Mouse (Mus musculus) heart, embryonic 13.5 days (tissue): ENCODE results near the gene Oscp1. TPM values are rescaled to one million over a fixed set of nuclear protein-coding genes. Genes with fewer than 3 reads are reported as not detected.
A peak's percentile ranks its signal among the peaks of the same experiment; 100 is the strongest.

Experiments
- ATAC-seq: fragments of 200-750 bp; cut with Nextera tagmentation; 2 replicates; pipeline ENCODE4 v1.8.0; 2017; ENCODE audit warnings: moderate TSS enrichment; ENCODE audit not compliant: insufficient number of reproducible peaks, low FRiP score, low TSS enrichment; ENCODE audit errors: extremely low read depth
- H3K27ac ChIP-seq: fragments of 300-500 bp; sonication (generic); replicated peaks from 2 replicates; pipeline ENCODE4 v1.5.1; 2015; ENCODE audit warnings: moderate library complexity, mild to moderate bottlenecking, inconsistent platforms
- H3K27me3 ChIP-seq: fragments of 300-500 bp; sonication (generic); replicated peaks from 2 replicates; pipeline ENCODE4 v1.6.1; 2015; ENCODE audit warnings: mild to moderate bottlenecking, inconsistent platforms
- H3K36me3 ChIP-seq: fragments of 300-500 bp; sonication (generic); 2 replicates; pipeline ENCODE4 v1.6.1; 2015; ENCODE audit warnings: mild to moderate bottlenecking, inconsistent platforms
- H3K4me1 ChIP-seq: fragments of 300-500 bp; sonication (generic); 2 replicates; pipeline ENCODE4 v1.6.1; 2015; ENCODE audit warnings: inconsistent platforms
- H3K4me2 ChIP-seq: fragments of 300-500 bp; sonication (generic); 2 replicates; pipeline ENCODE4 v1.6.1; 2015; ENCODE audit warnings: inconsistent platforms, mild to moderate bottlenecking, moderate library complexity
- H3K4me3 ChIP-seq: fragments of 300-500 bp; sonication (generic); 2 replicates; pipeline ENCODE4 v1.5.1; 2015; ENCODE audit warnings: moderate library complexity, mild to moderate bottlenecking, inconsistent platforms
- H3K9ac ChIP-seq: fragments of 300-500 bp; sonication (generic); 2 replicates; pipeline ENCODE4 v1.6.1; 2015; ENCODE audit warnings: inconsistent platforms, mild to moderate bottlenecking, moderate library complexity
- H3K9me3 ChIP-seq: fragments of 300-500 bp; sonication (generic); 2 replicates; pipeline ENCODE4 v1.6.1; 2016; ENCODE audit warnings: inconsistent platforms
- WGBS: fragments of 180-500 bp; shearing (Covaris S2); methylation state at CpG from one replicate; pipeline ENCODE4 v1.1.7; 2015; ENCODE audit warnings: mixed read lengths; 5-methylcytosine and 5-hydroxymethylcytosine counted together
- polyA plus RNA-seq: library from polyadenylated mRNA; unstranded; fragments of >200 nt; fragmentation: Nextera tagmentation; extraction: Ambion mirVana; gene quantifications from 2 replicates; pipeline ENCODE4 v1.2.1, GENCODE M21; 2015

Oscp1 gene
- 6.4 and 7.7 TPM in 2 replicates for polyA plus RNA-seq

DNA sequence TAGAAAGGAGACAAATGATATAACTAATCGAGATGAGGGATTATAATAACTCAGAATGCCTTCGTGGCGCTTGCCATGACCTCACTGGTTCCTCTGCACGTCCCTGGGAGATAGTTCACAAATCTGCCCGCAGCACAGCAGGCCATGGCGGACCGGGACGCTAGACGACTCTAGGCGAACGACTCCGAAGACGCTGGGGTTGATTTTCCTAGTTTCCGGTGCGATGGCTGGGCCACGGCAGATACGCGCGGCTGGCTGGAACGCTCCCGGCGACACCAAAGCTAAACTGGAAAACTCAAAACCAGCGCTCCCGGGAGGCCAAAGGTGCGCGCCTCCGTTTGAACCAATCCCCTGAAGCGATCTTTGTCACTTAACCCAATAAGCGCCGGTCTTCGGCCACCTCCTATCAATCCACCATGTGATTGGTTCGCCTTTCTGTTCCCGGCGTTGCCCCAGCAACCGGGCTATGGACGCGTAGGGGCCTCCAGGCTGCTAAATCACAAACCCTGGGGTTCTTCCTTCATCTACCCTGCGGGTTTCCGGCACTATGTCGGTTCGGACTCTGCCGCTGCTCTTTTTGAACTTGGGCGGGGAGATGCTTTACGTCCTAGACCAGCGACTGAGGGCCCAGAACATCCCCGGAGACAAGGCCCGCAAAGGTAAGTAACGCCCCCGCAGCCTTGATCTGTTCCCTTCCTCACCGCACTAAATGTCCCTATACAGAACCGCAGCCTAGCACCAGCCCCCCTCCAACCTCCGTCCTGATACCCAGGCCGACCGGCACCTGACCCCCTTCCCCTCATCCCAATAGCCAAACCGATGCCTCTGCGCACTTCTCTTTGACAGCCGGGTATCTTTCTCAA lies at the start of gene Oscp1:
Gene Oscp1 (plus strand): TSS at position 432 of the 863 bp plus-strand sequence.
- Histone ChIP-seq H3K4me1 (peaks cover 14% of the 10 kb centered on the region), H3K4me3 (peak within 1 kb of the TSS; percentile 72), H3K4me2 (peak within 1 kb of the TSS; percentile 95), H3K36me3 (peaks cover 32% of the 10 kb centered on the region), H3K27me3 (no peaks in the 10 kb centered on the region), H3K9ac (peak within 1 kb of the TSS; percentile 80), H3K27ac (no peak within 1 kb of the TSS; the same call in 1 of the 2 replicates), H3K9me3 (no peaks in the 10 kb centered on the region)
- peak; percentile 92 for ATAC-seq
- under 1% methylated on average over 57 of the region's 57 CpGs for WGBS

DNA sequence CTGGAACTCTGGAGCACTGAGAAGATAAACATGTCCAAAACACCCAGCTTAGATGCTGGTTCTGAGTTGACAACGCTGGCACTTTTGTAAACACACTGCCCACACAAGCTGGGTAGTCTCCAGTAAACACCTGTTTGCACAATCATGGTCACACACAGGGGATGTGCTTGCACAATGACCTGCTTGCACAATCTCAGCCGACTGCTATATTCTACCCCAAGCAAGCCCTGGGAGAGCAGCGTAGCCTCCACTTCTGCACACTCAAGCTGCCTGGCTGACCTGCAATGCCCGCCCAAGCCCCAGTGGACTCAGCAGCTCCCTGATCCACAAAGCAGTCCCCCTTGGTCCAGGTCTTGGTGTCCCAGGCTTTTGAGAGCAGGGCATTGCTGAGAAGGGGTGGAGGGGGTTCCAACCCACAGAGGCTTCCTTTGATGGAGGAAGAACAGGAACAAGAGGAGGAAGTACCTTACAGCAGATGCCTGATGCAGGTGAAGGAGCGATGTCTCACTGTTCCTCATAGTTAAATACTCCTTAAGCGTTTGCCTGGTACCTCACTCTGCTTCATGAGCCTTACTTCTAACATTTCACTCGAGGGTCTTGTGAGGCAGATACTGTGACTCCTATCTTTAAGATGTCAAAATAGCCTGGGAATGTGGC lies 40.6 kb upstream of the Oscp1 start:
- H3K27ac ChIP-seq = no peak overlapping the region
- 66% methylated on average over 7 of the region's 7 CpGs for WGBS
- no peak overlapping the region for H3K9ac ChIP-seq
- no peak for ATAC-seq
- H3K27me3 ChIP-seq = 0 out of 2 replicates have a peak, but pooled peaks cover 16% of the 10 kb centered on the region
- no peaks in the 10 kb centered on the region for H3K4me1 ChIP-seq
- H3K4me2 ChIP-seq = no peak overlapping the region
- H3K36me3 ChIP-seq = no peaks in the 10 kb centered on the region
- no peak overlapping the region for H3K4me3 ChIP-seq
- H3K9me3 ChIP-seq = no peaks in the 10 kb centered on the region

DNA sequence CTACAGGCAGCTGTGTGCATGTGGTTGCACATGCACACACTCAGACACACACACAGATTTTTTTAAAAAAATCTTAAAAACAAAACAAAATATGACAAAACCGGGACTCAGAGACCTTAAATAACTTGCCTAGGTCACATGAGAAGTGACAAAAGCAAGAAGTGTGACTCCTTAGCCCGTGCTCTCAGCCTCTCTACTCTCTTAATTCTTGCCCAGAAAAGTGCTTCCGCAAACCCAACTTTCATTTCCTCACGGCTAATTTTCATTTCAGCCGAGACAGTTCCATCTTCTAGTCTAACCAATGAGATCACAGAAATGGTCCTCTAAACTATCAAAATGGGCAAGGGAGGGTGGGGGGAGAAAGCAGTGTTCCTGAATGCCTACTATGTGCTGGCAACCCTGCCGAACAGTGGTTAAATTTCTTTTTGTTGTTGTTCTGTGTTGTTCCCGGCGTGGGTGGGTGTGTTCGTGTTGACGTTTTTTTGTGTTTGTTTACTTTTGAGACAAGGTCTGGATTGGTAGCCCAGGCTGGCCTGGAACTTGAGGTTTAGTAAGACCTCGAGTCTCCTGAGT lies 39.3 kb upstream of the Oscp1 start:
- no peak for ATAC-seq
- Histone ChIP-seq H3K9me3 (no peaks in the 10 kb centered on the region), H3K4me3 (no peak overlapping the region), H3K9ac (no peak overlapping the region), H3K27ac (no peak overlapping the region), H3K36me3 (no peaks in the 10 kb centered on the region), H3K4me1 (no peaks in the 10 kb centered on the region), H3K4me2 (no peak overlapping the region), H3K27me3 (0 out of 2 replicates have a peak, but pooled peaks cover 16% of the 10 kb centered on the region)
- 69% methylated on average over 11 of the region's 11 CpGs for WGBS

DNA sequence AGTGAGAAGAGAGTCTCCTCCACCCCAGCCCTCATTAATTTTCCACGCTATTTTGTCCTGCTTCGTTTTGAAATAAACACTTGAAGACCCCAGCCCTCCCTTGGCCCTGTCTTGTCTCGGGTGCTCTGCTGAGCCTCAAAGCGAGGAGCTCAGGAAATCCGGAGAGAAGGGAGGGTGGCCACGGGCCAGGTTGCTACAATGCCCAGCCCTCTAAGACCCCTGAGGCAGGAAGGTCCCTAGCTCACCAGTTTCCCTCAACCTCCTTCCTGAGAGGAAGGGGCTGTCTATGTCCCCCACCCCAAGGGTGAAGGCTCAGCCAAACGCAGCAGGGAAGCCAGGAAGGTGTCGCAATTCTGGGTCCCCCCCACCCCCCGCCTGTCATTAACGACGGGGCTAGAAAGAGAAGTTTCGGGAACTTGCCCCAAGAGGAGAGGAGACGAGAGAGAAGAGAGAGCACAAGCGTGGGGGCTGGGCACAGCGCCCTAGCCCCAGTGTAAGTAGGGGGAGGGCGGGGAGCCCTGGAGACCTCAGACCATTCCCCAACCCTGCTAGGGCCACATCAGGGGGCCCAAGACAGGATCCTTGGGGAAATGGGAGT lies 34.0 kb upstream of the Oscp1 start, which contains the start of gene Csf3r:
Gene Csf3r (plus strand): TSS at position 248 of the 598 bp plus-strand sequence.
- Histone ChIP-seq H3K27me3 (0 out of 2 replicates have a peak, but pooled peaks cover 3% of the 10 kb centered on the region), H3K27ac (no peak within 1 kb of the TSS), H3K4me2 (no peak within 1 kb of the TSS), H3K9ac (no peak within 1 kb of the TSS), H3K4me1 (no peaks in the 10 kb centered on the region), H3K9me3 (no peaks in the 10 kb centered on the region), H3K36me3 (no peaks in the 10 kb centered on the region), H3K4me3 (no peak within 1 kb of the TSS)
- 30% methylated on average over 16 of the region's 16 CpGs for WGBS
- no peak for ATAC-seq

DNA sequence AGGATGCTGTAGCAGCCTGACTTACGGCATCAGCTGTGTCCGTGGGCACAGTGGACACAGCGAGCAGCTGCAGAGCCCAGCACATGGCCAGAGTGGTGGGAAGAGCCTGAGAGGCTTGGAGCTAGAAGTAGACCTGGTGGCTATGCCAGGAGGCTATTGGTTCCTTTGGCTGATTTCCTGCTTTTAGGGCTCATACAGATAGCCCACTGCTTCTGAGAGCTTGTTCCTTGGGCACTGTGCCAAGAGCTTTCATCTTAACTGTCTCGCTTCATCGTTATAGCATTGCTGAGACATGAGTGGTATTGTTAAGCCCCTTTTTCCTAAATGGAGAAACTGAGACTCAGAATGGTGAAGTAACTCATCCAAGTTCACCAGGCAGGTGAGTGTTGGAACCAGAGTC lies 32.6 kb upstream of the Oscp1 start:
- ATAC-seq = no peak

DNA sequence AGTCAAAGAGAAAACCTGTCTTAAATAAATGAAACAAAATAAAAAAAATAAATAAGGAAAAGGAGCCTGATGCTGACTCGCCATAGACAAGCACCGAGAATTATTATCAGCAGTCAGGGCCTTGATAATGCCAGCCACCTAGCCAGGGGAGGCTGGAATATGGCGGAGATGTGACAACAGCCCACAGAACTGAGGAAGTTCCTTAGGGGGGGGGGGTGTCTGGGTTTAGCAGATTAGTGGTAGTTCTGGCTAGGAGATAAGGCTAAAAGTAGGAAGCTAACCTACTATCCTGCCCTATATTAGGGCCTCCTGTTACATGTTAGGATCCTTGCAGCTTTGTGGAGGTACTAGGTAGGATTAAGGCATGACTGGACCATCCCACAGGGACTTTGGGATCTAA lies 30.4 kb upstream of the Oscp1 start:
- Histone ChIP-seq H3K9ac (no peak overlapping the region), H3K4me2 (no peak overlapping the region), H3K9me3 (no peaks in the 10 kb centered on the region), H3K4me3 (no peak overlapping the region), H3K27ac (no peak overlapping the region), H3K27me3 (peaks cover 7% of the 10 kb centered on the region), H3K4me1 (no peaks in the 10 kb centered on the region), H3K36me3 (no peaks in the 10 kb centered on the region)
- no peak for ATAC-seq
- WGBS = 41% methylated on average over 3 of the region's 3 CpGs

More for the DNA sequence above, 32.6 kb upstream of the Oscp1 start:
- Histone ChIP-seq H3K9me3 (no peaks in the 10 kb centered on the region), H3K4me1 (no peaks in the 10 kb centered on the region), H3K27me3 (peaks cover 6% of the 10 kb centered on the region), H3K36me3 (no peaks in the 10 kb centered on the region), H3K4me2 (no peak overlapping the region), H3K9ac (no peak overlapping the region), H3K27ac (no peak overlapping the region), H3K4me3 (no peak overlapping the region)
- WGBS = 70% methylated on average over 5 of the region's 5 CpGs

DNA sequence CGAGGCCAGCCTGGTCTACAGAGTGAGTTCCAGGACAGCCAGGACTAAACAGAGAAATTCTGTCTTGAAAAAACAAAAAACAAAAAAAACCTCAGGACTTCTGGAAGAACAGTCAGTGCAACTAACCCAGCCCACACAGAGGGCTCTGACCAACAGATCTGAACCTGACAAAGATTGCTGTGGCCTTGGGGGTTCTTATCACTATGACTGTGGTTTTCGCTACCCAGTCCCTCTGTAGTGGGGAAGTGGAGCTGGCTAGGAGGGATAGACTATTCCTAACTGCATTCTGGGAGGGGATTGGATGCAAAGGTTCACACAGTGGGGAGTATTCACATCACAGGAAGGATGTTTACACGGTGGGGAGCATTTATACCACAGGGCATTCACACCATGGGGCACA lies 29.3 kb upstream of the Oscp1 start:
- H3K27ac ChIP-seq = no peak overlapping the region
- no peak overlapping the region for H3K9ac ChIP-seq
- WGBS = 44% methylated on average over 3 of the region's 3 CpGs
- no peaks in the 10 kb centered on the region for H3K9me3 ChIP-seq
- no peak for ATAC-seq
- no peak overlapping the region for H3K4me2 ChIP-seq
- peaks cover 7% of the 10 kb centered on the region for H3K27me3 ChIP-seq
- no peaks in the 10 kb centered on the region for H3K36me3 ChIP-seq
- H3K4me3 ChIP-seq = no peak overlapping the region
- H3K4me1 ChIP-seq = no peaks in the 10 kb centered on the region

DNA sequence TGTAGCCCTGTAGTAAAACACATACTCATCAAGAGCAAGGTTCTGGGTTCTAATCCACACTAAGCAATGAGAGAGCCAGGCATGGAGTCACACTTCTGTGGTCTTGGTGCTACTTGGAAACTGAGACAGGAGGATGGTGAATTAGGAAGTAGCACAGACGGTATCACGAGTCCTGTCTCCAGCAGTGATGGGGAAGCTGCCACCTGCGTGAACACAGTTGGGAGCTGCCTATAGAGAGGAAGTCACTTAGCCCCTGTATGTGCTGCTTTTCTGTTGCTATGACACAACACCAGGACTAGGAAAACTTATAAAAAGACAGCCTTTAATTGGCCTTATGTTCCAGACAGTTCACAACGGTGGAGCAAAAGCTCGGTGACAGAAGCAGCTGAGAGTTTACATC lies 27.7 kb upstream of the Oscp1 start:
- ATAC-seq = no peak
- WGBS = 61% methylated on average over 5 of the region's 5 CpGs

DNA sequence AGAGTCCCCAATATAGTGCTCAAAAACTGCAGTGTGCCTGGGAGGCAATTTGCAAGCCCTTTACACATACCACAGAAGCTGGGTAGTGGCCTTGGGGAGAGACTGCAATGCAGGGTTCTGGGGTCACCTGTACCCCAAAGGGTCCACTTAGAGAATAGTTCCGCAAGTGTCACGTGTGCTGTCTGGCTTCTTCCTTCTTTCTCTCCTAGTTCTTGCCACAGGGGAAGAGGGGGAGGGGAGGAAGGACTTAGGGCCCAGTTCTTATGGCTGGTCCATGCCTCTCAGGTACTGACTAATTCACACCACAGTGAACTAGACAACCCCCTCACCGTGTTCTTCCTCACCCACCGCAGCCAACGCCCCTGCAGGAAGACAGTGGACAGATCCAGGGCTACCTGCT lies 23.0 kb upstream of the Oscp1 start:
- H3K36me3 ChIP-seq = no peaks in the 10 kb centered on the region
- no peak overlapping the region for H3K27ac ChIP-seq
- ATAC-seq = no peak
- no peaks in the 10 kb centered on the region for H3K4me1 ChIP-seq
- H3K9me3 ChIP-seq = no peaks in the 10 kb centered on the region
- peaks cover 7% of the 10 kb centered on the region for H3K27me3 ChIP-seq
- 68% methylated on average over 5 of the region's 5 CpGs for WGBS
- H3K4me2 ChIP-seq = no peak overlapping the region
- H3K9ac ChIP-seq = no peak overlapping the region
- H3K4me3 ChIP-seq = no peak overlapping the region

More for the DNA sequence above, 27.7 kb upstream of the Oscp1 start:
- no peaks in the 10 kb centered on the region for H3K36me3 ChIP-seq
- no peaks in the 10 kb centered on the region for H3K9me3 ChIP-seq
- no peak overlapping the region for H3K4me2 ChIP-seq
- H3K9ac ChIP-seq = no peak overlapping the region
- no peak overlapping the region for H3K27ac ChIP-seq
- H3K4me1 ChIP-seq = no peaks in the 10 kb centered on the region
- H3K27me3 ChIP-seq = peaks cover 7% of the 10 kb centered on the region
- no peak overlapping the region for H3K4me3 ChIP-seq

DNA sequence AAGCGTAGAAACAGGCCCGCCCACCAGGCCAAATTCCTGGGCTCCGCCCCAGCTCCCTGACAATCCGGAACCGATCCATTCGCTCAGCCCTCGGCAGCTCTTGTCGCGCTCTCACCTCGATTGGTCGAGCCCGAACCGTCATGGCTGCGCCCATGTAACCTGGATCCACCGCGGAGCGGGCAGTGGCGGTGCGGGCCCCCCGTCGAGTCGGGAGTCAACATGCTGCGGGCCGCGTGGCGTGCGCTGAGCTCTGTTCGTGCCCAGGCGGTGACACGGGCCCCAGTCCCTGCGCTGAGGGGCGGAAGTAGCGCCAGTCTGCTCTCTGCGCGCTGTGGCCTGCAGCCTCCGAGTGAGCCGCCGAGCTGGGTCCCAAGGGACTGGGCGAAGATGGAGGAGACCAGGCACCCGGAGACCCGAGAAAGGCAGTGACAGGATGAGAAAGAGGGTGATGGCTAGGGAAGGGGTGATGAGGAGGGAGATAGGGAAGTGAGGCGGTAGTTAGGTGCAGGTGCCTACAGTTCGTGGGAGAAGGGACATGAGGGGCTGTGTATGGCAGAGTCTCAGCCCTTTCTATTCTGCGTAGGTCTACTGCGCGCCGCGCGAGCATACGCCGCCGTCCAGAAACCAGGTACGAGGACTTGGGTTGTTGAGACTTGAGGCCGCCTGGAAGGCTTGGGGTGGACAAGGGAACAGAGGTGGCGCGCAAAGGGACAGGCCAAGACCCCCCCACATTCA lies 11.3 kb upstream of the Oscp1 start, which contains the start of gene Mrps15:
Gene Mrps15 (plus strand): TSS at position 75 of the 735 bp plus-strand sequence.
- ATAC-seq = peak; percentile 82
- H3K4me1 ChIP-seq = peaks cover 12% of the 10 kb centered on the region
- under 1% methylated on average over 56 of the region's 56 CpGs for WGBS

More for the DNA sequence above, 11.3 kb upstream of the Oscp1 start, which contains the start of gene Mrps15:
- H3K4me3 ChIP-seq = peak within 1 kb of the TSS; percentile 66
- H3K9ac ChIP-seq = peak within 1 kb of the TSS; percentile 80
- H3K27ac ChIP-seq = peak within 1 kb of the TSS; percentile 67
- H3K4me2 ChIP-seq = peak within 1 kb of the TSS; percentile 96
- H3K27me3 ChIP-seq = no peaks in the 10 kb centered on the region
- peaks cover 30% of the 10 kb centered on the region for H3K36me3 ChIP-seq
- H3K9me3 ChIP-seq = no peaks in the 10 kb centered on the region
